Mouse (Mus musculus) ovary, adult 10 weeks (tissue): Measurements from ENCODE around the gene Tbcel. TPM values are rescaled to one million over a fixed set of nuclear protein-coding genes. Genes with fewer than 3 reads are reported as not detected.

Experiments used
- polyA plus RNA-seq: library from polyadenylated mRNA; stranded (reverse); fragments of 350-450 nt; fragmentation: Illumina TruSeq; extraction: RNeasy Lipid Tissue Mini Kit (QIAGEN cat#74804); gene quantifications from one replicate; pipeline ENCODE4 v1.2.3, GENCODE M21; 2014

Gene Tbcel
- 51.5 TPM for polyA plus RNA-seq

GRCm38 (mm10) chr9:42507709-42508108, at the start of gene Tbcel:
TSS of gene Tbcel (minus strand) at chr9:42507809.

GRCm38 (mm10) chr9:42399829-42400228, 107.8 kb downstream of the Tbcel start, which contains the start of gene Tecta:
TSS of gene Tecta (minus strand) at chr9:42399929.

Other genes with a start within 250 kb of the Tbcel start
- gene Sc5d, start 243.6 kb downstream of the Tbcel start, polyA plus RNA-seq: 175 TPM
- 1.1 TPM for gene Tecta, start 107.9 kb downstream of the Tbcel start, polyA plus RNA-seq